Mouse (Mus musculus) erythroblast, embryonic 14.5 days (primary cell): Measurements from ENCODE around the gene Gm28038. TPM values are rescaled to one million over a fixed set of nuclear protein-coding genes. Genes with fewer than 3 reads are reported as not detected.

ENCODE experiments used
- H3K27me3 ChIP-seq: 2 replicates; pipeline ENCODE4 v1.6.1; 2012; ENCODE audit warnings: inconsistent platforms; ENCODE audit not compliant: control insufficient read depth
- H3K36me3 ChIP-seq: 2 replicates; pipeline ENCODE4 v1.6.1; 2012; ENCODE audit warnings: mild to moderate bottlenecking, inconsistent platforms; ENCODE audit not compliant: control insufficient read depth
- H3K4me1 ChIP-seq: 2 replicates; pipeline ENCODE4 v1.6.1; 2012; ENCODE audit warnings: inconsistent platforms; ENCODE audit not compliant: control insufficient read depth
- H3K4me3 ChIP-seq: replicated peaks from 2 replicates; pipeline ENCODE3; 2012; ENCODE audit warnings: moderate library complexity, mild to moderate bottlenecking, inconsistent platforms
- H3K9me3 ChIP-seq: 2 replicates; pipeline ENCODE4 v1.6.1; 2012; ENCODE audit warnings: low read length, inconsistent platforms, mixed read lengths; ENCODE audit not compliant: control insufficient read depth
- GATA1 ChIP-seq: IDR thresholded peaks from 2 replicates; pipeline ENCODE4 v1.6.1; 2012; ENCODE audit warnings: low read length, inconsistent platforms, mixed read lengths
- TAL1 ChIP-seq: IDR thresholded peaks from 3 replicates; pipeline ENCODE4 v1.6.1; 2012; ENCODE audit warnings: low read length, inconsistent platforms, mixed read lengths
- polyA plus RNA-seq: library from polyadenylated mRNA; stranded (reverse); fragments of >175 nt; gene quantifications from 2 replicates; pipeline ENCODE4 v1.2.3, GENCODE M21; 2012

The Gm28038 gene
- polyA plus RNA-seq, 1 experiment: not detected

DNA sequence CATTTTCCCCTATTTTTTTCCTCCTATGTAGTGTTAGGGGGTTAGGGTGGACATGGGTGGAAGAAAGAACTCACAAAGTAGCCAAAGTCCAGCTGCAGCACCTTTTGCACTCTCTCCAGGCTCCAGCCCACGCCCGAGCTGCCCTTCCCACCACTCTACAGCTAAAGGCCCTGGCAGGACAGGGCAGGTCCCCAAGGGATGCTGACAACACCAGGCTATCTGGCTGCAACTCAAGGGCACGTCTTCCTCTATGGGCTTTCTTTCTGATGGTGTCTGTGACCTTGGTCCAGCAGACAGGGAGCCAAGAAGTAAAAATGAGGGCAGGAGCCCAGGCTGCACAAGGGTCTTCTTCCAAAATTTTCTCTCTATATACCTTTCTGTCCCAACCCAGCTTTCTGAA, 808 bp downstream of the Gm28038 start:
- TF ChIP-seq GATA1 (no peak), TAL1 (no peak)
- Histone ChIP-seq H3K9me3 (no peaks in the 10 kb centered on the region), H3K4me1 (peaks cover 23% of the 10 kb centered on the region), H3K27me3 (no peaks in the 10 kb centered on the region), H3K36me3 (peaks cover 17% of the 10 kb centered on the region), H3K4me3 (no peak overlapping the region)

DNA sequence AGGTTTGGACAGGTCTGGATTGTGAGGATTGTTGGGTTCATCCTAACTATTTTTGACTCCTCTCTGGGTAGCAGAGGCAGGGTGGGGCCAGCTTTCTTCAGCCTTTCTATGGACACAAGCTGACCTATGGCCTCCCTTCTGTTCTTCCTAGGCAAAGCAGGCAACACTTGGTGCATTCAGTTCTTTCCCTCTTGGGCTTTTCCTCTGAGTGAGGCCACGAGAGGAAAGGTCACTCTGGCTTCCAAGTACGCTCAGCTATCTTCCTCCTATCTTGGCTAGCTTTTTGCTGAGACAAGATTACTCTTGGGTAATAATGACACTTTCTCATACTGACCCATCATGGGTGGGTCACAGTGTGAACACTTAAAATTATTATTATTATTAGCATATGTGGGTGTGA, 2.4 kb downstream of the Gm28038 start:
- Histone ChIP-seq H3K4me3 (no peak overlapping the region), H3K4me1 (peaks cover 38% of the 10 kb centered on the region), H3K36me3 (peaks cover 13% of the 10 kb centered on the region), H3K27me3 (no peaks in the 10 kb centered on the region), H3K9me3 (no peaks in the 10 kb centered on the region)
- TF ChIP-seq TAL1 (no peak), GATA1 (no peak)

DNA sequence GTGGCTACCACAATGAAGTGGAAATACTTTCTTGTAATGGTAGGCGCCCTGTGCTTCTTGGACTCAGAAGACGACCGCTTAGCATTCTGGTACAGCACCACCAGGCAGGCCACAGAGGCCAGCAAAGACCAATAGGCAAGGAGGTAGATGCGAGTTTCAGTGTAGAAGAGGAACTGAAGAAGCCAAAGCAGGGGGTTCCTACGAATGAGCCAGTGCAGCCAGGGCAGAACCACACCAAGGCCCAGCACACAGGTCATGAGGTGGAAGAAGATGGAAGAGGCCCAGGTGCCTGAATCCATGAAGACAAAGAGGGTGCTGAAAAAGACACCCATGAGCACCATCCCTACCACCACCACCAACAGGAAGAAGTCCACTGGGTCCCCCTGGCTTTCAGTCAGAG, 4.2 kb downstream of the Gm28038 start:
- TF ChIP-seq GATA1: no peak
- no peak for TF ChIP-seq TAL1
- H3K36me3 ChIP-seq: peaks cover 19% of the 10 kb centered on the region
- H3K27me3 ChIP-seq: no peaks in the 10 kb centered on the region
- H3K9me3 ChIP-seq: no peaks in the 10 kb centered on the region
- H3K4me1 ChIP-seq: peaks cover 41% of the 10 kb centered on the region
- peak overlapping the region; percentile 91 for H3K4me3 ChIP-seq

DNA sequence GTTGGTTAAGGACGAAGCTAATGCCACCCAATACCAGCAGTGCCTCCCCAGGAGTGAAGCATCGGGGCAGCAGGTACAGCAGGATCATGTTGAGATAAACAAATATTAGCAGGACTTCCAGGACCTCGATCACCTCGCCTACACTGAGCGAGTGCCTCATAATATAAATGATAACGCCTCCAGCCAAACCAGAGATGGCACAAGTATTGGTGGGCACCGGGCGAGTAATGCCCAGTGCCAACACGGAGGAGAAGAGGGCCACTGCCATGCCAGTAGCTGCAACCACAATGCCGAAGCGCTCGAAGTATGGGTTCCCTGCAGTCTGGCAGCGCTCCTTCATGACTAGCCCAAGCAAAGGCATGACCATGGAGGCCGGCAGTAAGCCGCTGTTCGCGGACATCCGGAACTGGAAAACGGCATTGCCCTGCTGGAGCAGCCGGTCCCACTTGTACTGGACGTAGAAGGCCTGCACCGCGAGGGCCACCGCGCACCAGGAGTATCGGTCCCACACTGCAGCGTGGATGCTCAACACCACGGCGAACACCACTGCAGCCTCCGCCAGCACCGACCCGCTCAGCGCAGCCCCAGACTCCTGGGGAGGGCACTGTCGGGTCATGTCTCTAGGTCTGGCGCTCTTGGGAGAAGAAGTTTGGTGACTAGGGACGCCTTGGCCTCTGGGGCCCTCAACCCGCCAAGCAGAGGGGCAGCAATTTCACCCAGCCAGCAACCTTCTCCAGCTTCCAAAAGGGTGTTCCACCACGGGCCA, 4.8 kb downstream of the Gm28038 start:
- H3K9me3 ChIP-seq: no peaks in the 10 kb centered on the region

DNA sequence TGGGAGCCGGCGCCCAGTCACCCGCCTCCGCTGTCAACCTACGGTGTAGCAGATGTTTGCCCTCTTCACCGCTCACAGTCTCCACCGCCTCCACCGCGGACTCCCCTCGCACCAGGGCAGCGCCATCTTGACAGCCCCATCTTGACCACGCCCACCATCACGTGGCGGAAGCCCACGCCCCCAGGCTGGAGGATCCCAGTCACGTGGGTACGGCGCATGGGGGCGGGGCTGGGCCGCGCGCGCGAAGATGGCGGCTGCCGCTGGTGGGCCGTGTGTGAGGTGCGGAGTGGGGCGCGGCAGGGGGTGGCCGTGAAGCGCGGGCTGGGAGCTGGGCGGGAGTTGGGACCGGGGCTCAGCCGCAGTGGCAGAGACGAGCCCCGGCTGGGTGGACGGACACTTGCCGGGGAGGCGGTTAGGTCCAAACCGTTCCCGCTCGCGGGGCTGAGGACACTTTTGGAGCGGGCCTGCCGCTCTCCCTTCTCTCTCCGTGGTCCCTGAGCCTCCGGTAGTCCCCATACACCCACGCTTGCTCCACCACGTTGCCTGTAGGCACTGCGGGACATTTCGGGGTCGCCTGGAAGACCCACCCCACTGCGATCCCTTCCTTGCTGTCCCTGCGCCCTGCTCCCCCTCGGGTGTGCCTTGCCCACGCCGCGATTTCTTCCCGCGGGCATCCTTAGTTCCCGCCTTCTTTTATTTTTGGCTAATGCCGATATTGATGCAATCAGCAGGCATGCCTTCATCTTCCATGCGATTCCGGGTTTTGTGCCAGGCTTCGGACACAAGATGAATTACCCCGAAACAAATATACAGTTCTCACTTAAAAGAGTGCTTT, 5.6 kb downstream of the Gm28038 start, which contains the start of the genes Dolk and Nup188:
Gene Dolk (minus strand): TSS at position 143 of the 835 bp plus-strand sequence.
Gene Nup188 (plus strand): TSS at position 206 of the 835 bp plus-strand sequence.
- H3K9me3 ChIP-seq: no peaks in the 10 kb centered on the region
- peaks cover 25% of the 10 kb centered on the region for H3K36me3 ChIP-seq
- no peaks in the 10 kb centered on the region for H3K27me3 ChIP-seq
- peak within 1 kb of the TSS; percentile 91 for H3K4me3 ChIP-seq
- peaks cover 49% of the 10 kb centered on the region for H3K4me1 ChIP-seq
- TF ChIP-seq GATA1 (no peak), TAL1 (no peak)

More for the DNA sequence above, 4.8 kb downstream of the Gm28038 start:
- Histone ChIP-seq H3K4me1 (peaks cover 46% of the 10 kb centered on the region), H3K27me3 (no peaks in the 10 kb centered on the region), H3K4me3 (peak overlapping the region; percentile 91), H3K36me3 (peaks cover 24% of the 10 kb centered on the region)
- TF ChIP-seq GATA1 (no peak), TAL1 (no peak)

DNA sequence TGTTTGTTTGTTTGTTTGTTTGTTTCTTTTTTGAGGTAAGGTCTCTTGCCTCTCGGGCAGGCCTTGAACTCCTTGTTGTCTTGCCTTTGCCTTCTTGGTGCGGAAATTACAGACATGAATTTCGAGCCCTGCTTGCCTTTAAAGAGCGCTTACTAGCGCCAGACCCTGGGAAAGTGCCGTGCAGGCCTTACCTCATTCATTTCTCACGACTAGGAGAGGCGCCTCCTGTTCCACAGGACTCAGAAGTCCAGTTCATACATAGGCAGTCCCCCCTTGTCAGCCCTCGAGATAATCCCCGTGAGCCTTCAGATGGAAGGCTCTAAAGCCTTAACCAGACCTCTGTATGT, 6.2 kb downstream of the Gm28038 start:
- peaks cover 49% of the 10 kb centered on the region for H3K4me1 ChIP-seq
- no peak for TF ChIP-seq TAL1
- no peak for TF ChIP-seq GATA1
- peak overlapping the region; percentile 91 for H3K4me3 ChIP-seq
- no peaks in the 10 kb centered on the region for H3K9me3 ChIP-seq
- H3K27me3 ChIP-seq: no peaks in the 10 kb centered on the region
- H3K36me3 ChIP-seq: peaks cover 30% of the 10 kb centered on the region

DNA sequence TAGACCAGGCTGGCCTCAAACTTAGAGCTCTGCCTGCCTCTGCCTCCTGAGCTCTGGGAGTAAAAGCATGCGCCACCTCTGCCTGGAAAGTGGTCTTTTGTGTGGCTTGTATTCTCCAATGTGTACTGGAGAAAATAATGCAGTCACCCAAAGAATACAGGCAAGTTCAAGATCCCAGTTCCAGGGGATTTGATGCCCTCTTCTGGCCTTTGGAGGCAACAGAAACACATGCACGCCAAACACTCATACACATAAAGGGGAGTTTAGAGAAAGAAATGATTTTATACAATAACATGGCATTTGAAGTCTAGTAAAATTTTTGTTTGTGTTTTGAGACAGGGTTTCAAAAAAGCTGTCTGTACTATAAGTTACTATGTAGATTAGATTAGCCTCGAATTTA, 18.7 kb downstream of the Gm28038 start:
- no peaks in the 10 kb centered on the region for H3K9me3 ChIP-seq
- H3K27me3 ChIP-seq: no peaks in the 10 kb centered on the region
- no peak overlapping the region for H3K4me3 ChIP-seq
- H3K36me3 ChIP-seq: peaks cover 84% of the 10 kb centered on the region
- no peak for TF ChIP-seq GATA1
- no peak for TF ChIP-seq TAL1
- H3K4me1 ChIP-seq: no peaks in the 10 kb centered on the region

DNA sequence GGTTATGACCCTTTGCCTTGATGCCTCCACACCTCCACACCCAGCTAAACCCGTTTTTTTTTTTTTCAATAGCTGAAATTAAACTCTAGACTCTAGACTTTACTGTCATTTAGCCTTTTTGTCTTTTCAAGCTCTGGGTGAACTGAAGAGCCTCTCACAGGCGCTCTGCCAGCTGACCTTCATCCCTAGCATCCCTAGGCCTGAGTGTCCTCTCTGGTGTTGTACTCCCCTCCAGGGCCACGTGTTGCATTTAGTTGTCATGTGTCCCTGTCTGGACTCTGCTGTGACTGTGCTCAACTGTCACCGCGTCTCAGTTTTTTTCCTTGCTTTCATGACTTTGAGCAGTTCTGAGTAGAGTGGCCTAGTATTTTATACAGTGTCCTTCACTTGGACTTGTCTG, 19.1 kb downstream of the Gm28038 start:
- Histone ChIP-seq H3K9me3 (no peaks in the 10 kb centered on the region), H3K4me1 (no peaks in the 10 kb centered on the region), H3K27me3 (no peaks in the 10 kb centered on the region), H3K36me3 (peaks cover 88% of the 10 kb centered on the region), H3K4me3 (no peak overlapping the region)
- no peak for TF ChIP-seq TAL1

DNA sequence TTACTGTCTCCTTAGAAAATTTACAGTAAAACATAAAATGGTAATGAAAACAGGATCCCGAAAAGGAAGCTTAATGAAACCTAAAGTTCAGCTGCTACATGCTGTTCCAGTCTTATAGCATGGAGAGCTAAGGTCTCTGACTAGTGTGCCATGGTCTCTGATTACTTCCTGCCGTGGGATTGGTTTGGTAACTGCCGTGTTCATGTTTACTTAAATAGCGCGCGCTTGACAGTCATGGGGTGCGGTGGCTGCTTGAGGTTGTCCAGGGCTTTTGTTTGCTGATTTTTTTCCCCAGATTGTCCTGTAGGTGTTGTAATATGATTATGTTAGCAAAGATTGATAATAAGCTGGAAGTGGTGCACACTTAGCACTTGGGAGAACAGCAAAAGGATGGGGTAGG, 25.2 kb downstream of the Gm28038 start:
- Histone ChIP-seq H3K27me3 (no peaks in the 10 kb centered on the region), H3K36me3 (peaks cover 99% of the 10 kb centered on the region), H3K9me3 (no peaks in the 10 kb centered on the region), H3K4me1 (peaks cover 13% of the 10 kb centered on the region), H3K4me3 (no peak overlapping the region)
- TF ChIP-seq TAL1 (no peak), GATA1 (no peak)
